Mouse (Mus musculus) neural tube, embryonic 15.5 days (tissue): ENCODE results near the gene Galk2. TPM values are rescaled to one million over a fixed set of nuclear protein-coding genes. Genes with fewer than 3 reads are reported as not detected.

Experiments used
- ATAC-seq: fragments of 200-750 bp; cut with Nextera tagmentation; 2 replicates; pipeline ENCODE4 v1.8.0; 2017; ENCODE audit warnings: mild to moderate bottlenecking, moderate TSS enrichment, moderate library complexity; ENCODE audit not compliant: low FRiP score
- H3K27ac ChIP-seq: fragments of 300-500 bp; sonication (generic); replicated peaks from 2 replicates; pipeline ENCODE4 v1.5.1; 2015; ENCODE audit warnings: mild to moderate bottlenecking, inconsistent platforms
- H3K27me3 ChIP-seq: fragments of 300-500 bp; sonication (generic); replicated peaks from 2 replicates; pipeline ENCODE4 v1.6.1; 2015; ENCODE audit warnings: inconsistent platforms
- H3K36me3 ChIP-seq: fragments of 300-500 bp; sonication (generic); 2 replicates; pipeline ENCODE4 v1.6.1; 2015; ENCODE audit warnings: inconsistent platforms
- H3K4me1 ChIP-seq: fragments of 300-500 bp; sonication (generic); 2 replicates; pipeline ENCODE4 v1.6.1; 2015; ENCODE audit warnings: inconsistent platforms
- H3K4me2 ChIP-seq: fragments of 300-500 bp; sonication (generic); 2 replicates; pipeline ENCODE4 v1.6.1; 2015; ENCODE audit warnings: inconsistent platforms, mild to moderate bottlenecking, moderate library complexity
- H3K4me3 ChIP-seq: fragments of 300-500 bp; sonication (generic); replicated peaks from 2 replicates; pipeline ENCODE4 v1.5.1; 2015; ENCODE audit warnings: mild to moderate bottlenecking, inconsistent platforms
- H3K9ac ChIP-seq: fragments of 300-500 bp; sonication (generic); replicated peaks from 2 replicates; pipeline ENCODE4 v1.6.1; 2015; ENCODE audit warnings: mild to moderate bottlenecking, inconsistent platforms
- H3K9me3 ChIP-seq: fragments of 300-500 bp; sonication (generic); replicated peaks from 2 replicates; pipeline ENCODE4 v1.6.1; 2016; ENCODE audit warnings: inconsistent platforms
- WGBS: fragments of 180-500 bp; shearing (Covaris S2); methylation state at CpG from one replicate; pipeline ENCODE4 v1.1.7; 2015; ENCODE audit warnings: mixed read lengths; 5-methylcytosine and 5-hydroxymethylcytosine counted together
- polyA plus RNA-seq: library from polyadenylated mRNA; unstranded; fragments of >200 nt; fragmentation: Nextera tagmentation; extraction: Ambion mirVana; gene quantifications from 2 replicates; pipeline ENCODE4 v1.2.1, GENCODE M21; 2015

Gene Galk2
- polyA plus RNA-seq, 1 experiment from 2014 or later = 34.1 TPM

DNA sequence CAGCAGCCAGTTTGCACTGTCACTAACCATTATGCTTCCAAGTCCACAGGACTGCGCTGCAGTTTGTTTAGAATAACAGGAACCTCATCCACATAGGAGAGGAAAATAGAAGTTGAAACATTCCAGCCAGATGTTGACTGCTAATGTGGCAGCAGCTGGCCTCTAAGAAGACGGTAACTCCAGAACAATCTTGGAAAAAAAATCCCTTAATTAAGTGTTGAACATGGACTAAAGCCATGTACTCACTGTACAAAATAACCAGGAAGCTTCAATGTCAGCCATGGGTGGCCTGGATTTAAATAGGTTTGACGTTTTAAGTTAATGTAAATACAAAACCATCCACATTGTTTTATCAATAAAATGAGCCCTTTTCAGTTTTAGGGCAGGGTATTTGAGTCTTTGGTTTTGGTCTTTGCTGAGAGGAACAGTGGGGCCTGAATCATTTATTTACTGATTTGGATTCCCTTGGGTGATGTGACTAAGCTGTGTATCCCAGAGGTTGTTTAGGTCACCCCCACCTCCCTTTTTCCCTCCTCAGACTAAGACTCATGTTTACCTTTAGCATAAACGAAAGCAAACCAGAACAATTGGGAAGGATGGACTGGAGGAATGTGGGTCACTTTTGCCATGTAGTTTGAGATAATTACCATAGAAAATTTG is 47.6 kb downstream of the Galk2 start:
- ATAC-seq = no peak
- Histone ChIP-seq H3K9me3 (no peaks in the 10 kb centered on the region), H3K4me1 (no peaks in the 10 kb centered on the region), H3K4me2 (no peak overlapping the region), H3K27me3 (no peaks in the 10 kb centered on the region), H3K9ac (no peak overlapping the region), H3K27ac (no peak overlapping the region), H3K4me3 (no peak overlapping the region), H3K36me3 (no peaks in the 10 kb centered on the region)
- WGBS = 88% methylated on average over 4 of the region's 4 CpGs

DNA sequence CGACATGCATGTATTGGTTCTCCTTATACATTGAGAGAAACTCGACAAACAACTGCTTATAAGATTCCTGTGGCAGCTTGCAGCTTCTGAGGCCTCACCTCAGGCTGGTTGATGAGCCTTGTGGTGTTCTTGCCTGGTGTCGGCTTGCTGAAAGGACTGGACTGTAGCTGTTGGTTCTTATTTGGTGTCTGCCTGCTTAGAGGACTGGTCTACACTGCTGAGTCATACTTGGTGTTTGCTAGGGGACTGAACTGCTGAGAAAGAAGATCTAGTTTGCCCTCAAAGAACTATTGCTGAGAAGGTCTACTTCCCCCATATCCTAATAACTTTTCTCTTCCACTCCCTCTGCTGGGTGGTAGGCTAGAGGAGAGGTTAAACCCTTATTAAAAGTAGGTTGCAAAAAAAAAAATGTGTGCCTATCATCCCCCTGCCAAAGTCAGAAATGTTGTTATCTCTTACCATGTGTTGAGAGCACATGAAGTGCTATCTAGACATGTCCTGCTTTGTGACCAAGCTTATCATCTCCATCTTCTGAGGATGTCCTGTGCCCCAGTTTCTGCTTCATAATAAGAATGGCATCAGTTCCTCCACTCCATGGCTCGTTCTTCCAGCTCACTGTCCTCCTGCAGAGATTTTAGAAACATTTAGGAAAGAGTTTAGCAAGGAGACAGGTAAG is 48.8 kb downstream of the Galk2 start:
- Histone ChIP-seq H3K27me3 (no peaks in the 10 kb centered on the region), H3K4me3 (no peak overlapping the region), H3K27ac (no peak overlapping the region), H3K9me3 (no peaks in the 10 kb centered on the region), H3K4me1 (no peaks in the 10 kb centered on the region), H3K36me3 (no peaks in the 10 kb centered on the region), H3K9ac (no peak overlapping the region), H3K4me2 (no peak overlapping the region)
- 82% methylated on average over 4 of the region's 4 CpGs for WGBS
- no peak for ATAC-seq

GRCm38 (mm10) chr2:125914167-125914566 is 55.3 kb downstream of the Galk2 start:
- no peaks in the 10 kb centered on the region for H3K27me3 ChIP-seq
- no peak overlapping the region for H3K4me2 ChIP-seq
- H3K27ac ChIP-seq = no peak overlapping the region
- WGBS = 79% methylated on average over 1 of the region's 1 CpGs
- no peak overlapping the region for H3K9ac ChIP-seq
- no peak for ATAC-seq
- no peak overlapping the region for H3K4me3 ChIP-seq
- H3K36me3 ChIP-seq = no peaks in the 10 kb centered on the region
- peaks cover 7% of the 10 kb centered on the region; the same call in 1 of the 2 replicates for H3K4me1 ChIP-seq
- H3K9me3 ChIP-seq = no peaks in the 10 kb centered on the region

DNA sequence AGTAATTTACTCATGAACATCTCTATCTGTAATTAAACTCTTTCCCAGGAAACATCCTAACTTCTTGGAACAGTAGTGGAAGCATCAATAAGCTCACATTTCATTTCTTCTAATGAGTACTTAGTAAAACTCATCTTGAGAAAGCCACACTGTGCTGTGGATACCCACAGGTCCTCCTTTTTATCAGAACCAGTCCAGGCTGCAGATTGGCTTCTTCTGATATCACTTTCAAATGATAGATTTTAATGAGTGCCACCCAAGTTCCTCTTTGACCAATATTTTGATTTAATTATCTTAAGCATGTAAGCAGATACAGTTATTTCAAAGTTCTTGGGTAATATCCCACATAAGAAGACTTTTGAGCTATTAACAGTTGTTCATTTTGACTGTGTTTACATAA is 55.8 kb downstream of the Galk2 start:
- H3K4me2 ChIP-seq = no peak overlapping the region
- H3K9me3 ChIP-seq = no peaks in the 10 kb centered on the region
- no peak overlapping the region for H3K4me3 ChIP-seq
- H3K27ac ChIP-seq = no peak overlapping the region
- H3K36me3 ChIP-seq = no peaks in the 10 kb centered on the region
- peaks cover 7% of the 10 kb centered on the region; the same call in 1 of the 2 replicates for H3K4me1 ChIP-seq
- no peak for ATAC-seq
- no peak overlapping the region for H3K9ac ChIP-seq
- no peaks in the 10 kb centered on the region for H3K27me3 ChIP-seq

GRCm38 (mm10) chr2:125916652-125917296 is 57.9 kb downstream of the Galk2 start:
- H3K27me3 ChIP-seq = no peaks in the 10 kb centered on the region
- H3K27ac ChIP-seq = no peak overlapping the region
- H3K4me2 ChIP-seq = no peak overlapping the region
- H3K4me1 ChIP-seq = peaks cover 7% of the 10 kb centered on the region; the same call in 1 of the 2 replicates
- no peaks in the 10 kb centered on the region for H3K36me3 ChIP-seq
- no peak overlapping the region for H3K4me3 ChIP-seq
- H3K9ac ChIP-seq = no peak overlapping the region
- no peak for ATAC-seq
- H3K9me3 ChIP-seq = no peaks in the 10 kb centered on the region
- 75% methylated on average over 11 of the region's 11 CpGs for WGBS

- Histone ChIP-seq H3K36me3 (no peaks in the 10 kb centered on the region), H3K4me1 (peaks cover 7% of the 10 kb centered on the region; the same call in 1 of the 2 replicates), H3K9ac (no peak overlapping the region), H3K27ac (no peak overlapping the region), H3K9me3 (no peaks in the 10 kb centered on the region), H3K4me2 (no peak overlapping the region), H3K4me3 (no peak overlapping the region), H3K27me3 (no peaks in the 10 kb centered on the region)
- 27% methylated on average over 3 of the region's 3 CpGs for WGBS
- no peak for ATAC-seq
These were observed 58.4 kb downstream of the Galk2 start for GRCm38 (mm10) chr2:125917297-125917679.

DNA sequence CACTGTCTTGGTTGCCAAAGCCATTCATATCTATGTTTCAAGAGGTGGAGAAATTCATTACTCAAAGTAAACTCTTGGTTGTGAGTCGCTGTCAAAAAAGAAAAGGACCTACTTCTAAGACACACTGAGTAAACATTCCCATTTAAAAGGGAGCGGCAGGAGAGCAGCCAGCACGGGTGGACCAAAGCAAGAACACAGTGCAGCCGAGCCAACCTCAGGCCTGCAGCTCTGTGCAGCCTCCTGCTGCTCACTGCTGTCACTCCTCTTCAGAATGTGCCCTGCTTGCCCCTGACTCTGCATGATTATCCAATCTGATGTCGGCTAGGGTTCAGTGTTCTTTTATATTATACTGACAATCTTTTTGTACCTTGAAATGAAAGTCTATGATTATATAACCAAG is 62.4 kb downstream of the Galk2 start:
- Histone ChIP-seq H3K4me3 (no peak overlapping the region), H3K9me3 (no peaks in the 10 kb centered on the region), H3K4me2 (no peak overlapping the region), H3K36me3 (no peaks in the 10 kb centered on the region), H3K4me1 (peaks cover 7% of the 10 kb centered on the region; the same call in 1 of the 2 replicates), H3K27me3 (no peaks in the 10 kb centered on the region), H3K27ac (no peak overlapping the region), H3K9ac (no peak overlapping the region)
- WGBS = 53% methylated on average over 5 of the region's 5 CpGs
- ATAC-seq = no peak

DNA sequence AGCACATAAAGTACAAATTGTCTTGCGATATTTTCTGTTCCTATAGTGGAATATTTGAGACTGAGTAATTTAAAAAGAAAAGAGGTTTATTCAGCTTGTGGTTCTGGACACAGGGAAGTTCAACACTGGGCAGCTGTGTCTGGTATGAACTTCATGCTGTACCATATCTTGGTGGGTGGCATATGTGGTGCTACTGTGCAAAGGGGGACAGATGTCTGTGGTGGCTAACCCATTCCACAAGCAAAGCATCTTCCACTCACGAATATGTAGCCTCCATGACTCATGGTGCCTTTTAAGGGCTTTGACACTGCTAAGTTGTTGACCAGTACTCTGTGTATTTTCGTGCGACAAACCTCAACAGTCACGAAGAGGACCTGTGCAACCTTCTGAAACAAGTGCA is 63.2 kb downstream of the Galk2 start:
- H3K36me3 ChIP-seq = no peaks in the 10 kb centered on the region
- peaks cover 5% of the 10 kb centered on the region; the same call in 1 of the 2 replicates for H3K4me1 ChIP-seq
- H3K4me3 ChIP-seq = no peak overlapping the region
- no peaks in the 10 kb centered on the region for H3K9me3 ChIP-seq
- ATAC-seq = no peak
- H3K27ac ChIP-seq = no peak overlapping the region
- no peaks in the 10 kb centered on the region for H3K27me3 ChIP-seq
- H3K9ac ChIP-seq = no peak overlapping the region
- 93% methylated on average over 5 of the region's 5 CpGs for WGBS
- H3K4me2 ChIP-seq = no peak overlapping the region

DNA sequence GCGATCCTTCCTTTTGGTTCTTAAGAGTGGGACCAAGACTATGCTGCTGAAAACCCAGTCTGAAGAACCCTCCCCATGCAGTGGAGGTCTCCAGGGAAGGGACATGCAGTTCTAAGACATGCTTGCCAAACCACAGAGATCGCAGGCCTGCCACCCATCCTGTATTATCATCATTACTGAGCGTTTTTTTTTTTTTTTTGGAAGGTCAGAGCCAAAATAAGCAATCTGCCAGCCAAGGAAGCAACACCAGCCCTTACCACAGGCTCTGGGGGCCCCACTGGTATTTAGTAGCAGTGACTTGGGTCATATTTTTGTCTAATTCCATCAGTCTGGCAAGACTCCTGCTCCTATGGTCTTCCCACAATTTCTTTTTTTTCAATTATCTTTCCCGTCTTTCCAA is 64.0 kb downstream of the Galk2 start:
- no peaks in the 10 kb centered on the region for H3K9me3 ChIP-seq
- ATAC-seq = no peak
- H3K27ac ChIP-seq = no peak overlapping the region
- no peak overlapping the region for H3K9ac ChIP-seq
- no peak overlapping the region for H3K4me2 ChIP-seq
- WGBS = 79% methylated on average over 4 of the region's 4 CpGs
- H3K27me3 ChIP-seq = no peaks in the 10 kb centered on the region
- H3K4me3 ChIP-seq = no peak overlapping the region
- no peaks in the 10 kb centered on the region for H3K36me3 ChIP-seq
- no peaks in the 10 kb centered on the region for H3K4me1 ChIP-seq

DNA sequence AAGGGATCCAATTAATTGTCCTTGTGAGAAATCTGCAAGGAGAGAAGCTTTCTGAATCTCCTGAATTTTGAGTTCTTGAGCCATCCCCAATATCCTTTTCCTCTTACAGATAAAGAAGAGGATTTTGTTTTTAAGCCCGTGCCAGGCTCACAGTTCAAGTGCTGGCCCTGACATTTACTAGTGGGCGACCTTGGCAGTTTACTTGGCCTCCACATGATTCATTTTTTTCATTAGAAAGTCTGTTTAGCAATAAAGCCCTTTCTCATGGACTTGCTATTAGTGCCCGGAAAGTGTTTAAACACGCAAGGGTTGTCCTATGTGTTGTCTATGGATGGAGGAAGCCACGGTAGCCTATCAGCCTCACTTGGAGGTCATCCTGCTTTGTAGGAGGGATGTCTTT is 64.4 kb downstream of the Galk2 start:
- WGBS = 92% methylated on average over 5 of the region's 5 CpGs

DNA sequence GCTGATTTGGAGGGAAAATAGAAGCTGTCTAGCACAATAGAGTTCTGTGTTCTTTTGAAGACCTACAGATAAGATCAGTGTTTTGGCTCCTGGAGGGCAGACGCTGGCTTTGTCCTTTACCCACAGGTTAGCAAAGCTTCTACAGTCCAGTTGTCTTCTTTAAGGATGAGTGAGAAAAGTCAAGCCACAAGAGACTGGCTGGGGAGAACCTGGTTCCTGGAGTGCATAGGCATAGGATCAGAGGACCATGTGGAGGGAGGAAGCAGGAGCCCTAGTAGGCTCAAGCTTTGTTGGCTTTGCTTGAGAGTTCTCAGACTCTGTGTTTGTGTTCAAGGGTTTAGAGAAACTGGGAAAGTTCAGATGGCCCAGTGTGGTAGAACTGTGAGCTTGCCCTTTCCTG is 65.6 kb downstream of the Galk2 start:
- Histone ChIP-seq H3K27me3 (no peaks in the 10 kb centered on the region), H3K4me2 (no peak overlapping the region), H3K9me3 (no peaks in the 10 kb centered on the region), H3K4me3 (no peak overlapping the region), H3K27ac (no peak overlapping the region), H3K36me3 (no peaks in the 10 kb centered on the region), H3K9ac (no peak overlapping the region), H3K4me1 (no peaks in the 10 kb centered on the region)
- ATAC-seq = no peak
- WGBS = 92% methylated on average over 1 of the region's 1 CpGs

More for the DNA sequence above, 64.4 kb downstream of the Galk2 start:
- Histone ChIP-seq H3K4me2 (no peak overlapping the region), H3K4me1 (no peaks in the 10 kb centered on the region), H3K36me3 (no peaks in the 10 kb centered on the region), H3K27me3 (no peaks in the 10 kb centered on the region), H3K9ac (no peak overlapping the region), H3K4me3 (no peak overlapping the region), H3K27ac (no peak overlapping the region), H3K9me3 (no peaks in the 10 kb centered on the region)
- ATAC-seq = no peak

DNA sequence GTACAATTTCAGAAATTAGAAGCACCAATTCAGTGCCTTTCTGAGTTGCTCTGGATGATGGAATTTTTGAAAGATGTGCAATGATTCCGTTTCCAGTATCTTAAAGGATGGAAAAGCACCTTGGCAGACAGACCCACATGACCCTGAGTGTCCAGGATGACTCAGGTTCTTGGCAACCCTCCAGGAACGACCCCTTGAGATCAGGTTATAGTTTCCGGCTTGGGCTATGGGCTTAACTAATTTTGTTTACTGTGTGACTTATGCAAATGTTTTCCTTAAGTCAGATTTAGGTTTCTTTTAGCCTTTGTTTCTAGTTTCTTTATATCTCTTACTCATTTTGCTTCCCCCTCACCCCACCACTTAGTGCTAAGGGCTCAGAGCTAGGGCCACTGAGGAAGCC is 66.2 kb downstream of the Galk2 start:
- WGBS = 75% methylated on average over 3 of the region's 3 CpGs
- H3K9me3 ChIP-seq = no peaks in the 10 kb centered on the region
- 0 out of 2 replicates have a peak, but pooled peaks cover 2% of the 10 kb centered on the region for H3K36me3 ChIP-seq
- no peak overlapping the region for H3K9ac ChIP-seq
- no peak for ATAC-seq
- no peaks in the 10 kb centered on the region for H3K27me3 ChIP-seq
- no peaks in the 10 kb centered on the region for H3K4me1 ChIP-seq
- no peak overlapping the region for H3K4me2 ChIP-seq
- H3K27ac ChIP-seq = no peak overlapping the region
- no peak overlapping the region for H3K4me3 ChIP-seq
